Mouse (Mus musculus) brain, embryonic 14.5 days (tissue): ENCODE data around the gene Baz1a. TPM values are rescaled to one million over a fixed set of nuclear protein-coding genes. Genes with fewer than 3 reads are reported as not detected.

Experiments
- DNase-seq: peaks from one replicate; pipeline ENCODE4 v3.0.0-alpha.2; 2011; ENCODE audit warnings: low read depth
- CTCF ChIP-seq: fragments of 200-500 bp; IDR thresholded peaks from 2 replicates; pipeline ENCODE4 v1.5.1; 2012; ENCODE audit warnings: inconsistent platforms, mild to moderate bottlenecking, moderate library complexity, borderline replicate concordance; ENCODE audit not compliant: insufficient read depth, insufficient read length; ENCODE audit errors: extremely low read depth
- POLR2A ChIP-seq: fragments of 200-500 bp; IDR thresholded peaks from 2 replicates; pipeline ENCODE4 v1.6.1; 2012; ENCODE audit warnings: mild to moderate bottlenecking, inconsistent platforms, borderline replicate concordance; ENCODE audit not compliant: poor library complexity, insufficient read depth, insufficient read length, severe bottlenecking; ENCODE audit errors: extremely low read depth
- polyA plus RNA-seq: library from polyadenylated mRNA; depleted of rRNA; stranded (reverse); fragments of >200 nt; gene quantifications from 2 replicates; pipeline ENCODE4 v1.2.3, GENCODE M21; 2012

The Baz1a gene
- polyA plus RNA-seq, 1 experiment, result 7.0 TPM

DNA sequence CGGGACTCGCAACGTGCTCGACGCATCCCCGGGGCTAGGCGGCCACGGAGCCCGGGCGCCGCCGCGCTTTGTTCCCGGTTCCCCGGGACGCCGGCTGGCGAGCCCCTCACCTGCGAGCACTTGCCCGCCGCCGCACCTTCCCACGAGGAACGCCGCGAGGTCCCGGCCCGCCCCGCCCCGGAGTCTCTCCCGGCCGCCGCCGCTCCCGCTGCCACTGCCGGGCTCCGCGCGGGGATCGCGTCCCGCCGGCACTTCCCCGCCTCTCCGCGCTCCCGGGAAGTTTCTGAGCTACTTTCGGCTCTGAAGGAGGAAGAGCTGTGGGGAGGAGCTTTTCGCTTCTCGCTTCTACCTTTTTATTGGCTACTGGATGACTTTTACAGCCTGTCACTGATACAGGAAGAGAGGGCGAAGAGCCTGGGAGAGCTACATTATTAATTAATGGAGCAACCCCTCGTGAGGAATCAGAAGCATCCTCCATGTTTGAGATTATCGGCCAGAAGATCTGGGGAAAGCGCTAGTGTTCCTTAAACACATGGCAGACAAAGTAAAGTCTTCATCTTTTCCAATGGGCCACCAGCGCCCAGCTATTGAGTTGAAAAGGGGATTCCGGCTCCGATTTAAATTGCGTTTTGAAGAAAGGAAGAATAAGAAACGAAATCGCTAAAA lies 28.0 kb downstream of the Baz1a start, which contains the start of gene Gm20403:
Gm20403 (minus strand) TSS at position 478 of the 666 bp plus-strand sequence.
- TF ChIP-seq POLR2A (peak; percentile 81), CTCF (no peak)
- DNase-seq, result peak; percentile 90

DNA sequence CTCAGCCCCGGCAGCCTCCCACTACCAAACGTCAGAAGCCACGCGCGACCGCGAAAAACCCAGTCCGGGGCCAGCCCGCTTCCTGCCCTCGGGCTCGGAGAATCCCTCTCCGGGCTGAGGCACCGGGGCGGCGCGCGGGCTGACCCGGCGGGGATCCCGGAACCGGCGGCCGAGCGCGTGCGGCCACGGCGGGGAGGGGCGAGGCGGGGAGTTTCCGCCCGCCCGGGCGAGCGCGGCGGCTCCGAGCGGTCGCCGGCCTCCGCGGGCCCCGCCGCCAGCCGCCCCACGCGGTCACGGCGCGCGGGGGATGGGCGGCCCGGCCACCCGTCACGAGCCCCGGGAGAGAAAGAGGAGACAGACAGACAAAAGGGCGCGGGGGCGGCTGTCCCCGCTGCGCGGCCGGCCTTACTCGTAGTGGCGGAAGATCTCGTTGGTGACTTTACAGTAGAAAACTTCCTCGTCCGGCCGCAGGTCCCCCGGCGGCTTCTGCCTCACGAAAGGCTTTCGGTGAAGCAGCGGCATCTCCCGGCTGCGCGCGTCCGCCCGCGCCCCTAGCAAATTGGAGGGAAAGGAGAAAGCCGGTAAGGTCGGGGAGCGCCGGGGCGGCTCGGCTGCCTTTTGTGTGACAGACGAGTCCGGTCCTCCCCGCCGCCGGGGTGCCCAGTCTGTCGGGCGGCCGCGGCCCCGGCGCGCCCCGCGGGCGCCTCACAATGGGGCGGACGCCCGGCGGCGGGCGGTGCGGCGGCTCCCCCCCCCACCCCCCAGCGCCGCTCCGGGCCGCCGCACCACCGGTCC lies 28.7 kb downstream of the Baz1a start:
- peak; percentile 63 for DNase-seq
- TF ChIP-seq CTCF, result peak; percentile 10; the same call in 1 of the 2 replicates
- peak; percentile 17; the same call in 1 of the 2 replicates for TF ChIP-seq POLR2A

DNA sequence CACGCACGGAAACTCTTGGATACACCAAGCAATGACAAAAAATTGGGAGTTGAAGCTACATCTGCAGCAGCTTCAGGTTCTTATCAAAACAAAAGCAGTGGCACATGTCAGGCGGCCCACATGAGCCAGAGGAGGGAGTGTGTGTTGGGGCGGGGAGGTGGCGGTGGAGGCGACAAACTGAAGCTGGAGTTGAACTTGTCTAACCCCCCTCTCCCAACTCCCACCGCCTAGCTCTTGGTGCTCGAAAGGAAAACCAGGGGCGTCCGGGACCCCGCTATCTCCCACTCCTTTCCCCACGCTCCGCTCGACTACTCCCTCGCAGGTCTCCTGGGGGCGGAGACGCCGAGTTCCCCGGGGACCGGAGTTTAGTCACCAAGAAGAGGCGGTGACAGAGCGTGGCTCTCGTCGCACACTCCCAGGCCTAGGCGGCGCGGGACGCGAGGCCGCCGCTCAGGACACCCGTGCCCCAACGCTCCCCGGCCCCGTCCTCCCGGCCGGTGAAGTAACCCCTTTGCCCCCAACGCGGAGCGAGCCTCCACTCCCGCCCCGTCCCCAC lies 29.4 kb downstream of the Baz1a start:
- TF ChIP-seq CTCF (no peak), POLR2A (no peak)
- DNase-seq, result peak; percentile 75

DNA sequence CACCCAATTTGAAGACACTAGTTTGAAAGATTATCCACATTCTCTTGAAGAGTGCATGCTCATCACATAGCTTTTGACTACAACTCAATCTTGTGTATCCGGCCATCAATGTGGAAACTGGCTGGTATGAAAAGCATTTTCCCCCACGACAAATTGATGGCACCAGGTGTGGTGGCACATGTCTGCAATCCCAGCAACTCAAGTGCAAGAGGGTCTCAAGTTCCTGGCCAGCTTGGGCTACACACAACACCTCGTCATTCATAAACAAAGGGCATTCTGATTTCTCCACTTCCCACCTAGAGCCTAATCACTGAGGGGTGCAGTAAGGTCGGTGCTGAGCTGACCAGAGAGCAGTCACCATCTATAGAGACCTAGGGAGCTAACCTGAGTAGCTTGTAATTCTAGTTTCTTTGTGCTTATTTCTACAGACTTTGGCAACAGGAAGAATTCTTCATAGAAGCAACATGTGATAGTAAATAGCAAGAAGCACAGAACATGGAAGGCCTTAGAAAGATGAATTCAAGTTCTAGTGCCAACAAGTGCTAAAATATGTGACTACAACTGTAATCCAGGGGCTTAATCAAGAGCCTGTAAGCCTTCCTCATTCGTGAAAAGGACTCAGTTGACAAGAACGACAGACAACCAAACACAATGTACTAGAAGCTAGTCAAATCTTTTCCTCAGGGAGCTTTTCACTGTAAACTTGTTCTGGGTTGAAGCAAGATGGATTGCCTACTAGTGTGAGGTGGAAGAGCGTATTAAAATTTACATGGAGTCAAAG lies 31.0 kb downstream of the Baz1a start:
- TF ChIP-seq CTCF, result no peak
- no peak for TF ChIP-seq POLR2A
- no peak for DNase-seq

DNA sequence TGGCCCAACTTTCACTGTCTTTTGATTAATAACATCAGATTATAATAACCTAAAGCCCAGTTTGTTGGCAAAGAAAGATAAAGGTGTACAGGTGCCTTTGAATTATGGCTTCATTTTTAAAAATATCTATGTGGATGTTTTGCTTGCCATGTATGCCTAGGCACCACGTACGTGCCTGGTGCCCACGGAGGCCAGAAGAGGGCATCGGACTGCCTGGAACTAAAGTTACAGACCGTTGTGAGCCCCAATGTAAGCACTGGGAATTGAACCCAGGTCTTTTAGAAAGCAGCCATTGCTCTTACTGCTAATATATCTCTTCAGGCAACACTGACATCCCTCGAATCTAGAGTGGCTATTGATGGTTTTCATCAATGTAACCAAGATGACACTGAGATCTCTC lies 32.2 kb downstream of the Baz1a start:
- TF ChIP-seq CTCF (no peak), POLR2A (no peak)
- no peak for DNase-seq

DNA sequence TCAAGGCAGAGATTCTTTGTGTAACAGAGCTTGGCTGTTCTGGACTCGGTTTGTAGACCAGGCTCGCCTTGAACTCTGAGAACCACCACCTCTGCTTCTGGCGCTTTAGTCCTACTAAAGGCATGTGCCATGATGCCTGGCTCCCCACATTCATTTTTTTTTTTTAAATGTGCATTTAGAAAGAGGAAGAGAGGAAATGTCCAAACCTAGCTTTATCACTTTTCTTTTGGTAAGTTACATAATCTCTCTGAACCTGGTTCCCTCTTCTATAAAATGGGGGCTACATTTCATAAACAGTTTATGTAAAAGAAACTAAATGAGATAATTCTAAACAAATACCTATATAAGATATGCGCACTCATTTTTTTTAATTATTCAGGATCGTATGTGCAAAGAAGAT lies 33.2 kb downstream of the Baz1a start:
- TF ChIP-seq CTCF (no peak), POLR2A (no peak)
- DNase-seq, result no peak

DNA sequence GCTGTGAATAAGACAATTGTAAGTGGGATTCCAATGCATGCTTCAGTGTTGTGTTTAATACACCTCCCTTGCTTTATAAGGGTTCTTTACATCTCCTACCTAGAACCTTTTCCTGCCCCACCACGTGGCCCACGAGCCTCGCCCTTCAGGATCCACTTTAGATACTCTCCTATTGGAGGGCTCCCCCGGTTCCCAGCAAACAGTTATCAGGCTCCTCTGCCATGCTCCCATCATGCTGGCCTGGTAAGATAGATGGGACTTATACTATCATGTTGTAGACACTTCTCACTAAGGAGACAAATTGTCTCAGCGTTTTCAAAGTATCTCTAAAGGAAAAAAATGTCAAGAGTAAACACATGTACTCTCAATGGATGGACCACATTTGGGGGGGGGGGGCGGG lies 33.6 kb downstream of the Baz1a start:
- TF ChIP-seq POLR2A (no peak), CTCF (no peak)
- DNase-seq, result no peak

DNA sequence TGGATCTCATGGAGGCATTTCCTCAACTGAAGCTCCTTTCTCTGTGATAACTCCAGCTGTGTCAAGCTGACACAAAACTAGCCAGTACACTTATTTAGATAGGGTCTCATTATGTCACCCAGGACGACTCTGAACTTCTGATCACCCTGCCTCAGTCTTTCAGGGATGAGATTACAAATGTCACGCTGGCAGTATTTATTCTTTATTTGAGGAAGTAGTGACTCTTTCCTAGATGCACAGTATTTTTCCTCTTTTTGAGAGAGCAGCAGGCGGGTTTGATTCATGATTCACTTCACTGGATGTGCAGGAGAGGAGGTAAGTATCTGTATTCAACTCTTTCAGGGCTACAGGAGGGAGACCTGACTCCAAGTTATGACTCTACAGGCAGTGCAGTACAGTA lies 45.1 kb downstream of the Baz1a start:
- no peak for DNase-seq
- TF ChIP-seq POLR2A (no peak), CTCF (no peak)

DNA sequence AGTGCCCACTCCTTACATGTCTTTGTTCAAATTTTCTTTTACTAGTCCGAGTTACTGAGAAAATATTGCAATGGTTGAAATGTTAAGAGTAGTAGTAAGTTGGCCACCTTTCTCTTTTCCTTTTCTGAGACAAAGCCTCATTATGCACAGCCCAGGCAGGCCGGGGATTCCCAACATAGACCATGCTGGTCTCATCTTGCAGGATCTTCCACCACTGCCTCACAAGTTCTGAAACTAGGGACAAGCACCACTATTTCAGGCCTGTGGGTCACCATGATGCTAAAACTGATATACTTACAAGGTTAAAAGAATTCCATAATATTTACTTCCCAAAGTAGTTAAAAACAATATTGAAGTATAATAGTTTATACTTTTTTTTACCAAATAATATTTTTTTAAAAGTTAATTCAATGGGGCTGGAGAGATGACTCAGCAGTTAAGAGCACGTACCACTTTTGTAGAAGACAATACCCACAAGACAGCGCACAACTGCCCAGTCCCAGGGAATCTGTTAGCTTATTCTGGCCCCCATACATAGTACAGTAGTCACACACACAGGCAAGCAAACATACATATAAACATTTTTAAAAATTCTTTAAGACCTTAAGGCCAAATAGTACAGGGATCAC lies 48.5 kb downstream of the Baz1a start:
- TF ChIP-seq POLR2A (no peak), CTCF (no peak)
- no peak for DNase-seq

DNA sequence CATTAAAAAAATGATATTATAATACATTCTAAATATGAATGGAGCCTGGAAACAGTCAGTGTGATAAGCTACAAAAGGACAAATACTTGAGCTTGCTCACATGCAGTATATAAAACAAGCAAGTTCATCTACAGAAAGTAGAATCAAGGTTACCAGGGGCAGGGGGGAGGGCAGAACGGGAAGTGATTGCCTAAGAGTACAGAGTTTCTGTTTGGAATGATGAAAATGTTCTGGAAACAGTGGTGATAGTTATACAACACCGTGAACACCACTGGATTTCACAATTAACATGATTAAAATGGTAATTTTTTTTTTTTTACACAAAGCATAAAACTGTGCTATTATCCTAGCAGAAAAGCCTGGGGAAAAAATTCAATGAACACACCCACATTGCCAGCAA lies 54.6 kb downstream of the Baz1a start:
- DNase-seq, result no peak
- no peak for TF ChIP-seq POLR2A
- no peak for TF ChIP-seq CTCF

DNA sequence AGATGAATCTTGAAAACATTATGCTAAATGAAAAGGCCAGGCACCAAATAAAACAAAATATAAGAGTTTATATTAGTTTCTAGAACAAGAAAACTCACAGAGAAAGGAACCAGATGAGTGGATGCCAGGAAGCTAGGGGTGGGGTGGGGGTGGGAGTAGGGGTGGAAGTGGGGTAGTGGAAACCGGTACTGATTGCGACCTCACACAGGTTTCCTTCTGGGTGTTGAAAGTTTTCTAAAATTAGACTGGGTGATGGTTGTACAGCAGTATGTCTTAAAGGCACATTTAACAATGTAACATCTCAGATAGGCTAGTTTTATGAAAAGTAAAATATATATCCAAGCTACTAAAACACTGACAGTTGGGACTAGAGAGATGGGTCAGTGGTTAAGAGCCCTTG lies 57.2 kb downstream of the Baz1a start:
- TF ChIP-seq CTCF, result no peak
- TF ChIP-seq POLR2A, result no peak
- DNase-seq, result no peak

DNA sequence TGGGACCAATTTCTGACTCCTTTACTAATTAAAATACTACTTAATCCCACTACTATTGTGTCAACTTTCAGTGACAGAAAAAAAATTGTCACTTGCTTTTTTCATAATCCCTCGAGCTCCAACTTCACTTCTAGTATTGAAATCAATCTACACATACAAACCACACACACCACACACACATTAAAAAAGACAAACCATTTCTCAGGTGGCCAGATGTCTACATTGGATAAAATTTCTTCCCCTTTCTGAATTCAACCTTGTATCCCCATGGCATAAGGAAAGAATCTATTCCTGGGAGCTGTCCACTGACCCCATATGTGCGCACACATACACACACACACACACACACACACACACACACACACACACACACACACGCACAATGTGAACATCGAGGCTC lies 57.7 kb downstream of the Baz1a start:
- DNase-seq, result no peak
- TF ChIP-seq POLR2A (no peak), CTCF (no peak)
